In the genomic region with DNA sequence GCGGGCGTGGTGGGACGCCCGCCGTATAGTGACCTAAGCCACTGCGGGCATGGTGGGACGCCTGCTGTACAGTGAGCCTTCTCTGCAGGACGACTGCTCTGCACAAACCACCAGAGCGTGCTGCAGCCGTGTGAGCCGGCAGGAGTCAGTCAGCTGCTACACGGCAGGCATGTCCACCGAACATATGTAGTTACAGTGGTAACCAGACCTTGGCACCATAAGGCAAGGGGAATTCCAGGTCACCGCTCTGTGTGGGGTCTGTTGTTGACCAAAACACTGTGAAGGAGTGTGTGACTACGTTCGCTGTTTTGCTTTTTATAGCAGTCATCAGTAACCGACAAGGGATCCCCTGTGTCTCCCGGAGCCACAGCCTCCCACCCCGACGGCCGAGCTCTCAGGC, we compare ENCODE assay signal across 10 mouse cellular contexts.
"Had no signal": no experiment of that assay in that cellular context is flagged by ENCODE, and none has a peak within 500 bp of the region (broad histone marks: within the 10 kb centered on the region; RNA-seq: fewer than 3 reads in every experiment).

No protein-coding gene starts in this region.

- H3K9me3 ChIP-seq: limb, embryonic 13.5 days; midbrain, embryonic 13.5 days; stomach, embryonic 15.5 days had no signal

- H3K27ac ChIP-seq: limb, embryonic 13.5 days; liver, embryonic 14.5 days; midbrain, embryonic 13.5 days; stomach, embryonic 15.5 days had no signal

- H3K4me2 ChIP-seq: limb, embryonic 13.5 days; midbrain, embryonic 13.5 days; stomach, embryonic 15.5 days had no signal

- H3K9ac ChIP-seq: limb, embryonic 13.5 days; liver, embryonic 14.5 days; midbrain, embryonic 13.5 days; stomach, embryonic 15.5 days had no signal

- H3K4me1 ChIP-seq: limb, embryonic 13.5 days; midbrain, embryonic 13.5 days; stomach, embryonic 15.5 days had no signal

- H3K4me3 ChIP-seq: limb, embryonic 13.5 days; midbrain, embryonic 13.5 days; stomach, embryonic 15.5 days had no signal

- H3K27me3 ChIP-seq: limb, embryonic 13.5 days; midbrain, embryonic 13.5 days; stomach, embryonic 15.5 days had no signal

- DNase-seq: kidney, postnatal 25 days; left cerebral cortex, postnatal 4 days; lung, adult 18-20 months; right cerebral cortex, postnatal 14 days; thymus, adult 2 months; thymus, postnatal 36 days had no signal
